Mouse (Mus musculus): ENCODE data around the gene Depp1. TPM values are rescaled to one million over a fixed set of nuclear protein-coding genes. Genes with fewer than 3 reads are reported as not detected.
"Not testable (repeated sequence)": the region's sequence is repeated elsewhere in the genome, so short reads cannot be mapped to it uniquely, and the experiment has no call there.

The Depp1 gene
- 25.6 and 28.0 TPM in 2 replicates for polyA plus RNA-seq (2015; fragmentation: Nextera tagmentation; extraction: Ambion mirVana)

GRCm38 (mm10) chr6:116650406-116650805 is at the start of gene Depp1:
Gene Depp1 (plus strand): TSS chr6:116650609.
- H3K4me3 ChIP-seq (replicated peaks) = no peak within 1 kb of the TSS; the same call in 1 of the 2 replicates
- no peaks in the 10 kb centered on the region for H3K36me3 ChIP-seq
- peak within 1 kb of the TSS; percentile 31; the same call in 1 of the 2 replicates for H3K4me2 ChIP-seq (replicated peaks)
- H3K9ac ChIP-seq = no peak within 1 kb of the TSS; the same call in 1 of the 2 replicates
- no peaks in the 10 kb centered on the region for H3K9me3 ChIP-seq
- ATAC-seq = peak; percentile 89
- peaks cover 14% of the 10 kb centered on the region; the same call in 1 of the 2 replicates for H3K4me1 ChIP-seq (replicated peaks)
- H3K27me3 ChIP-seq (replicated peaks) = no peaks in the 10 kb centered on the region
- 13% methylated on average over 6 of the region's 6 CpGs for WGBS
- H3K27ac ChIP-seq = no peak within 1 kb of the TSS

- H3K4me3 ChIP-seq (replicated peaks); H3K9ac ChIP-seq; H3K4me2 ChIP-seq (replicated peaks); H3K27me3 ChIP-seq (replicated peaks); H3K36me3 ChIP-seq; H3K9me3 ChIP-seq; H3K4me1 ChIP-seq (replicated peaks); H3K27ac ChIP-seq; ATAC-seq: not testable (repeated sequence)
Measured at GRCm38 (mm10) chr6:116600969-116601368, 49.4 kb upstream of the Depp1 start.

DNA sequence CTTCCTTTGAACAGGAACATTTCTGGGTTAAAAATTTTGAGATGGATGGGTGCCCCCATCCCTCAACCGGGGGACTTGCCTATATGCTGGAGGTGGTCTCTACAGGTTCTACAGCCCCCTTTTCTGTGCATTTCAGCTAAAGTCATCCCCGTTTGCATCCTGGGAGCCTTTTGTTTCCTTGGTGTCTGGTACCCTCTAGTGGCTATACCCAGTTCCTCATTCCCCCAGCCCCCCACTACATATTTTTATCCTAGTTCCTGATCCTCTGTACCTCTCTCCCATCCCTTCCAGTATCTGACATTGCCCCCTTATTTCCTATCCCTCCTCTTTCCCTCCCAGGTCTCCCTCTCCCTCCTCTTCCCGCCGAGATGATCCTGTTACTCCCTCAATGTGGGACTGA is 43.2 kb upstream of the Depp1 start:
- Histone ChIP-seq H3K27ac (no peak overlapping the region), H3K4me2 (replicated peaks) (no peak overlapping the region), H3K4me3 (replicated peaks) (no peak overlapping the region), H3K9me3 (no peaks in the 10 kb centered on the region), H3K4me1 (replicated peaks) (no peaks in the 10 kb centered on the region), H3K36me3 (no peaks in the 10 kb centered on the region), H3K27me3 (replicated peaks) (no peaks in the 10 kb centered on the region), H3K9ac (no peak overlapping the region)
- WGBS = 42% methylated on average over 4 of the region's 4 CpGs
- no peak for ATAC-seq

DNA sequence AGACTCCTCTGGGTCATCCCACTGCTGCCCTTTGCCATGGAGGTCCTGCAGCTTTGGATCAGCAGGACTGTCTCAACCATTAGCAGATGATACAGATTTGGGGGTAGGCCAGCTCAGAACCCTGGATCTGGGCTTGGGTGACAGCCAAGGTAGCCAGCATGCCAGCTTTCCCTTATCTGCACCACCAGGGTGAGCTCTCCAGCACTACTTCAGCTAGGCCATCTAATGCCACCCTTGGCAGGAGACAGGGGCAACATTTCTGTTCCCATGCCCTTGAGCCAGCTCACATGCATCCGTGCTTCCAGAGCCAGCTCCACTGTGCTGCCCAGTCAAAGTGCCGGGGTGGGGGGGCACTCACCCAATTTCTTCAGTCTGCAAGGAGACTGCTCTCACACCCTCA is 34.7 kb upstream of the Depp1 start:
- WGBS = 79% methylated on average over 2 of the region's 2 CpGs
- Histone ChIP-seq H3K27ac (no peak overlapping the region), H3K4me3 (replicated peaks) (no peak overlapping the region), H3K4me2 (replicated peaks) (no peak overlapping the region), H3K36me3 (no peaks in the 10 kb centered on the region), H3K9me3 (no peaks in the 10 kb centered on the region), H3K4me1 (replicated peaks) (no peaks in the 10 kb centered on the region), H3K27me3 (replicated peaks) (no peaks in the 10 kb centered on the region), H3K9ac (no peak overlapping the region)
- ATAC-seq = no peak

DNA sequence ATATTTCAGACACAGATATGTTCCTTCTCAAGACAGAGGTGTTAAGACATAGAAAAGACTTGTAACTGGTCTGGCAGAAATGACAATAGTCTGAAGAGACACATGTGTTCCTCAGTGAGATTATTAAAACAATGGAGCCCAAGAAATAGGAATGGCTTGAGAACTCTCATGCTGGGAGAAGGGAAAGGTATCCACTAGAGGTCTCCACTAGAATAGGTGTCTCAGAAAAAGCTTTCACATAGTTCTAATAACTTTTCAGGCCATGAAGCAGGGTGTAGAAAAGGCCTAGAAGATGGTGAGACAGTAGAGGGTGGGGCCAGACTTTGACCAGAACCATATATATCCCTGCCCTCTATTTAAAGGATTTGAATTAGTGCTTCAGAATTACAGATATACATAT is 32.3 kb upstream of the Depp1 start:
- Histone ChIP-seq H3K27me3 (replicated peaks) (no peaks in the 10 kb centered on the region), H3K4me1 (replicated peaks) (no peaks in the 10 kb centered on the region), H3K4me2 (replicated peaks) (no peak overlapping the region), H3K9ac (no peak overlapping the region), H3K27ac (no peak overlapping the region), H3K36me3 (no peaks in the 10 kb centered on the region), H3K4me3 (replicated peaks) (no peak overlapping the region), H3K9me3 (no peaks in the 10 kb centered on the region)
- peak; percentile 25; the same call in 1 of the 2 replicates for ATAC-seq

- H3K9ac ChIP-seq = no peak overlapping the region
- no peak overlapping the region for H3K4me2 ChIP-seq (replicated peaks)
- H3K9me3 ChIP-seq = no peaks in the 10 kb centered on the region
- 56% methylated on average over 8 of the region's 8 CpGs for WGBS
- H3K27ac ChIP-seq = no peak overlapping the region
- peaks cover 3% of the 10 kb centered on the region; the same call in 1 of the 2 replicates for H3K36me3 ChIP-seq
- no peak overlapping the region for H3K4me3 ChIP-seq (replicated peaks)
- H3K27me3 ChIP-seq (replicated peaks) = no peaks in the 10 kb centered on the region
- no peaks in the 10 kb centered on the region for H3K4me1 ChIP-seq (replicated peaks)
- no peak for ATAC-seq
Measured at GRCm38 (mm10) chr6:116621318-116622023, 28.9 kb upstream of the Depp1 start.

DNA sequence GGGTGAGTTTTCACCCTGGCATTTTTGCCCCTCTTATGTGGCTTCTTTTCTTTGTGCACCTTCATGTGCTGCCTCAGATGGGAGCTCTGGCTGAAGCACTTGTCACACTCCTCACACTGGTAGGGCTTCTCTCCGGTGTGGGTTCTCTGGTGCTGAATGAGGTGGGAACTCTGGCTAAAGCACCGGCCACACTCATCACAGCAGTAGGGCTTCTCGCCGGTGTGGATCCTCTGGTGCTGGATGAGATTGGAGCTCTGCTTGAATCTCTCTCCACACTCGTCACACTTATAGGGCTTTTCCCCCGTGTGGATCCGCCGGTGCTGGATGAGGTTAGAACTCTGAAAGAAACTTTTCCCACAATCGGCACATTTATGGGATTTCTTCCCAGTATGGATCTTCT is 24.0 kb upstream of the Depp1 start:
- H3K4me3 ChIP-seq (replicated peaks); ATAC-seq; H3K27me3 ChIP-seq (replicated peaks); H3K9me3 ChIP-seq; H3K36me3 ChIP-seq; H3K27ac ChIP-seq; H3K9ac ChIP-seq; H3K4me2 ChIP-seq (replicated peaks); H3K4me1 ChIP-seq (replicated peaks): not testable (repeated sequence)
- WGBS = 97% methylated on average over 9 of the region's 9 CpGs

DNA sequence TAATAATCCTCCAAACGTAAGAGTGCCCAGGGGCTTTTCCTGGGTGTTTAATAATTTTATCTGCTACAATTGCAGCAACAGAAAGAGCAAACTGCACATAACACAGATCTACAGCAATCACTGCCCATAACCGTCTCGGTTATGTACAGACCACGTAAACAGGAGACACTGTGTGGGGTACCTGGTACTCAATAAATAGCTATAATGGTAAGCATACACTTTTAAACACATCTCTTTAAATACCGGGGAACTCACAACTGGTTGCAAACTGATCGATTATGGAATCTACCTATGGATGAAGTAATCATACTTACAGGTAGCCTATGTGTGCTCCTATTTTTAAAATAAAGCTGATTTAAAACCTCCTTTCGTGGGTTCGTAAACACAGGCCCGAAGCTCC is 22.3 kb upstream of the Depp1 start:
- peak overlapping the region; percentile 77 for H3K4me3 ChIP-seq (replicated peaks)
- no peaks in the 10 kb centered on the region for H3K4me1 ChIP-seq (replicated peaks)
- H3K9ac ChIP-seq = peak overlapping the region; percentile 90
- peak overlapping the region; percentile 62 for H3K4me2 ChIP-seq (replicated peaks)
- peak; percentile 18; the same call in 1 of the 2 replicates for ATAC-seq
- no peaks in the 10 kb centered on the region for H3K27me3 ChIP-seq (replicated peaks)
- WGBS = 10% methylated on average over 9 of the region's 9 CpGs
- H3K27ac ChIP-seq = no peak overlapping the region; the same call in 1 of the 2 replicates
- peaks cover 6% of the 10 kb centered on the region; the same call in 1 of the 2 replicates for H3K36me3 ChIP-seq
- H3K9me3 ChIP-seq = no peaks in the 10 kb centered on the region

GRCm38 (mm10) chr6:116628539-116629171 is 21.8 kb upstream of the Depp1 start, which contains the start of gene Zfp422:
Gene Zfp422 (minus strand): TSS chr6:116628999.
- peak; percentile 94 for ATAC-seq
- peak within 1 kb of the TSS; percentile 90 for H3K9ac ChIP-seq
- H3K36me3 ChIP-seq = peaks cover 6% of the 10 kb centered on the region; the same call in 1 of the 2 replicates
- peak within 1 kb of the TSS; percentile 77 for H3K4me3 ChIP-seq (replicated peaks)
- peak within 1 kb of the TSS; percentile 85 for H3K27ac ChIP-seq
- under 1% methylated on average over 54 of the region's 56 CpGs for WGBS
- no peaks in the 10 kb centered on the region for H3K27me3 ChIP-seq (replicated peaks)
- no peaks in the 10 kb centered on the region for H3K4me1 ChIP-seq (replicated peaks)
- H3K4me2 ChIP-seq (replicated peaks) = peak within 1 kb of the TSS; percentile 62
- H3K9me3 ChIP-seq = no peaks in the 10 kb centered on the region

GRCm38 (mm10) chr6:116629766-116630165 is 20.6 kb upstream of the Depp1 start:
- Histone ChIP-seq H3K4me1 (replicated peaks) (no peaks in the 10 kb centered on the region), H3K27me3 (replicated peaks) (no peaks in the 10 kb centered on the region), H3K4me2 (replicated peaks) (no peak overlapping the region), H3K4me3 (replicated peaks) (no peak overlapping the region), H3K9ac (no peak overlapping the region), H3K9me3 (no peaks in the 10 kb centered on the region), H3K27ac (no peak overlapping the region), H3K36me3 (peaks cover 6% of the 10 kb centered on the region; the same call in 1 of the 2 replicates)
- WGBS = 88% methylated on average over 10 of the region's 10 CpGs
- ATAC-seq = no peak

DNA sequence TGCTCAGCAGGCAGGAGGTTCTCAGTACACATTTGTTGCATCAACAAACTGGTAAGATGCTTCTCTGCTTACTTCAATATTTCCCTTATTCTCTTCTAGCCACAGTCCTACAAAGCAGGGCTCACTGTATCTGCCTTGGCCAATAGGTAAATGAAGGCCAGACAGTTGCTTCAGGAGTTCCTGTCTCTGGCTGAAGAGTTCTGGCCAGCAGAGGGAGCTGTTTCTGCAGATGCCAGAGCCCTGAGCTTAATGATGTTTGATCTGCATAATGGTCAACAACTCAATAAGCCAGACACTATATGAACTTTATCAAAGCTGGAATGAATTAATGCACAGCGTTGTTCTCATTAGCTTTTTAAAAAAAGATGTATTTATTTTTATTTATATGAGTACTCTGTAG is 18.3 kb upstream of the Depp1 start:
- 50% methylated on average over 1 of the region's 1 CpGs for WGBS
- no peak overlapping the region for H3K27ac ChIP-seq
- ATAC-seq = no peak

GRCm38 (mm10) chr6:116633741-116634695 is 16.4 kb upstream of the Depp1 start:
- no peaks in the 10 kb centered on the region for H3K9me3 ChIP-seq
- H3K4me2 ChIP-seq (replicated peaks) = no peak overlapping the region
- no peak overlapping the region for H3K27ac ChIP-seq
- peaks cover 6% of the 10 kb centered on the region for H3K4me1 ChIP-seq (replicated peaks)
- H3K27me3 ChIP-seq (replicated peaks) = no peaks in the 10 kb centered on the region
- H3K4me3 ChIP-seq (replicated peaks) = no peak overlapping the region
- no peak for ATAC-seq
- H3K9ac ChIP-seq = no peak overlapping the region
- WGBS = 92% methylated on average over 17 of the region's 17 CpGs
- H3K36me3 ChIP-seq = no peaks in the 10 kb centered on the region

More for the DNA sequence above, 18.3 kb upstream of the Depp1 start:
- Histone ChIP-seq H3K4me2 (replicated peaks) (no peak overlapping the region), H3K9me3 (no peaks in the 10 kb centered on the region), H3K27me3 (replicated peaks) (no peaks in the 10 kb centered on the region), H3K9ac (no peak overlapping the region), H3K4me1 (replicated peaks) (peaks cover 6% of the 10 kb centered on the region), H3K4me3 (replicated peaks) (no peak overlapping the region), H3K36me3 (no peaks in the 10 kb centered on the region)

Data from intestine, embryonic 15.5 days (tissue).